Mouse (Mus musculus) erythroid progenitor cell, adult 5-6 weeks (primary cell): ENCODE results near the gene Wdr48. TPM values are rescaled to one million over a fixed set of nuclear protein-coding genes. Genes with fewer than 3 reads are reported as not detected.

Experiments
- ATAC-seq: replicated peaks from 2 replicates; pipeline ENCODE4 v1.8.0; 2016; ENCODE audit warnings: moderate number of reproducible peaks, mild to moderate bottlenecking, moderate TSS enrichment, inconsistent platforms; ENCODE audit not compliant: poor library complexity, low FRiP score, severe bottlenecking
- total RNA-seq, 2 experiments: library from RNA; stranded (forward) in 1 of 2; stranded (reverse) in 1 of 2; fragments of 150-400 nt in 1 of 2; fragments of 186-747, 209-891 nt in 1 of 2; gene quantifications; 2 replicates each; pipeline versions ENCODE4 v1.2.3 to v1.2.4; 2015 to 2017; ENCODE audit warnings: low replicate concordance in 2 of 2

Wdr48 gene
- total RNA-seq, 2 experiments from 2014 or later = 52.4 to 63.9 TPM

GRCm38 (mm10) chr9:119919858-119920257, 25.2 kb downstream of the Wdr48 start:
- ATAC-seq = no peak

DNA sequence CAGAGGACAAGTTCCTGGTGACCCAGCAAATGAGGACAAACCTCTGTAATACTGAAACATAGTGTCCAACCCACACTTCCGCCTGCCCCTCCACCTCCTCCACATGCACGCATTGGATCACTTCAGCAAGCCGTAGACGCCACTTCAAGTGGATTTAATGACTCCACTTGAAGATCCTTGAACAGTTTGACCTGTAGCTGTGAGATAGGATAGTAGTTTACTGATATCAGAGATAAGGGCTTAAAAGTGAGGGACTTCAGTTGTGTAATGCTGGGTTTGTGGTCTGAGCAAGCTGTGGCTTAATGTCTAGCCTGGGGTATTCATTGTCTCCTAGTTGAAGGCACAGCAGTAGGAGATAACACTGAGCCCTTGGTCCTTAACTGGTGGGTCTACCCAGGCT, 28.8 kb downstream of the Wdr48 start:
- no peak for ATAC-seq

DNA sequence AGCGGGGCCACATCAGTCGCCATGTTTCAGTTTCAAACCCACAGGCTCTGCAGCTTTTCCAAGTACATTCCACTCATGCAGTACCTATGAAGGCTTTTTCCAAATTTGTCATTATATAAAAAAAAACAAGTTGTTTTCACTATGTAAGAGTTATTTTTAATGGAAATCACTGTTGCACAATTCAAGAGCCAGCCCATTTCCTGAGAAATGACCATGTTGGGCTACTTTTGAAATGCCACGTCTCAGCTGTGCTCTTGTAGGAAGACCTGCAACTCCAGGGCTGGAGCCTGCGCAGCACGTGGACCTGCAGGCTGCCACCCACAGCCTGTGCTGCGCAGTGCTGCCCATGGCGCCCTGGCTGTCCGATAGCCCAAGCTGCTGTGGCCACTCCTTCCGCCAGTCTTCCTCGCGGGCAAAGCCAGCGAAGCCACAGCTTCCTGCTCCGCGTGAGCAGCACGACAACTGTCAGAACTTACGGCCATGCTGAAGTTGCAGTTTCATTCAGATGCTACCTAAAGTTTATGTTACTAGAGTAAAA, 30.5 kb downstream of the Wdr48 start:
- ATAC-seq = no peak

GRCm38 (mm10) chr9:119925729-119926128, 31.1 kb downstream of the Wdr48 start:
- no peak for ATAC-seq

DNA sequence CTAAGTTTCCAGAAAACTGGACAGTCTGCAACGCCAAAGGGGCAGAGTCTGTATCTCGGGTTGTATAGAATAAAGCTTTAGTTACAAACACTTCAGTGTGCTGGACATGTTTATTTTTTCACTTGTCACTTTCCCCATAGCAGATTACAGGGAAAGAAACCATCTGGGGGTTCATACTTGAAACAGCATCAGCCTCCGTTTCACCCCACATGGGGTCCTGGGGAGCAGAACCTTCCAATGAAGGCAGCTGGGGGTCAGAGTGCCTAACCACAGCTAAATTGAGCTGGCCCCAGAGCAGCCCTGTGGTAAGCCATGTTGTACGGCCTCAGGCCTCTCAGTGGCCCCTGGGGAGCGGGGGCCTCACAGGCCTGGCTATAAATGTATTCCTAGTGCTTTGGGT, 31.8 kb downstream of the Wdr48 start:
- no peak for ATAC-seq

DNA sequence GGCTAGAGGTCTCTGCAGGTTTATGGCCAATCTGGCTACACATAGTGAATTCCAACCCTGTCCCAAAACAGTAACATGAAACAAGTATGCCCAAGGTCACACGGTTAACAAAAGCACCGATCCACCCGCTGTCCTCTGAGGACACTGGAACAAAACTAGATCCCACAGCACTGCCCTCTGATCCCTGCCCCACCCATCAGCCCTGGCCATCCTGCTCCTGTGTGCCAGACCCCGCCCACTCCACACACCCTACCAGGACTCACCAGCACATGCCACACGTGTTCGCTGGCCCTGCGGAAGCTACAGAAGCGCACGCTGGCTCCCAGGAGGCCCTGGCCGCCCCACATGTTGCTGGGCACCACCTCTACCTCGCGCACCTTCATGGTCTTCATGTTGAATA, 37.7 kb downstream of the Wdr48 start:
- ATAC-seq = no peak

GRCm38 (mm10) chr9:119933675-119934074, 39.0 kb downstream of the Wdr48 start:
- ATAC-seq = no peak

DNA sequence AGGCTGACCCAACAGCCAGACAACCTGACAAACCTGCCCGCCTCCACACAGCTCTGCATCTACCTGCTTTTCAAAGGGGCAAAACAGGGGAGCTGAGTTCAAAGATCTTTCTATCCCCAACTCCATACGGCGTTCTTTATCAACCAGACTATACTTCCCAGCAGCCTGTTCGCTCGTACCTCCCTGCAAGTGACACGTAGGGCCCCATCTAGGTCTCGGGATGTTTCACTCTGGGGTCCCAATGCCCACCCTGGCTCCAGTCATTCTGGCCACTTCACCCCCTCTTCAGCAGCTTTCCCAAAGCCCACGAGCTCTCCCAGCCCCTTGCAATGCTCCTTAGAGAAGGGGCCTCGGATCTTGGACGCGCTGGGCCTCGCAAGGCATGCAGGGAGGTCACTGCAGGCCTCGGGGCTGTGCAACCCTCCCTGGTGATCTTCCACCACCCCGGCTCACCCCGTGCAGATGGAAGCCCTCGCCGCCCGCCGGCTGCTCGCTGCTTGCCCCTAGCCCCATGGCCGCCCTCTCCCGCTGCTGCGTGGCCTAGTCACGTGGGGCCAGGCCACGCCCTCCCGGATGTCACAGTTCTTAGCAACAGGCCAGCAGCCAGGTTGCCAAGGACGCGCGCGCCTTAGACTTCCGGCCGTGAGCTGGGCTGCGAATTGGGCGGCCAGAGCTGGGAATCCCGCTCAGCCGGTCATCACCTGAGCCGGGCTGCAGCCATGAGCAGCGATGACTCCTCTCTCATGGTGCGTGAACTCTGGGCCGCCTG, 42.5 kb downstream of the Wdr48 start, which contains the start of the genes Gorasp1 and Ttc21a:
TSS of gene Gorasp1 (minus strand) at position 561 of the 769 bp plus-strand sequence.
TSS of gene Ttc21a (plus strand) at position 602 of the 769 bp plus-strand sequence.
- peak; percentile 92 for ATAC-seq

GRCm38 (mm10) chr9:119938496-119938895, 43.8 kb downstream of the Wdr48 start:
- ATAC-seq = no peak

GRCm38 (mm10) chr9:119939646-119940045, 45.0 kb downstream of the Wdr48 start:
- ATAC-seq = no peak

DNA sequence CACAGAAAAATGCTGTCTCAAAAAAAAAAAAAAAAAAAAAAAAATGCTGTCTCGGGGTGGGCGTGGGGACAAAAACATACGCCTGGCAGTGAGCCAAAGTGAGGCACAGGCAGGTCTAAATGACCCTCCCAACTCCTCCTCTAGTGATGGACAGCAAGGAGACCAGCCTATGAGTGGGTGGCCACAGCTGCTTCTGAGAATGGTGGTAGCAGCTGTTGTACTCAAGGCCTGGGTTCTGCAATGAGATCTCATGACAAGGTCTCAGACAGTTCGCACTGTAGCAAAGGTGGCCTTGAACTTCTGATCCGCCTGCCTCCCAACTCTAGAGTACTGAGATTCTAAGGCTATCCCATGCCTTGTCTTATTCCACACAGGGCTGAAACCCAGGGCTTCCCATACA, 46.7 kb downstream of the Wdr48 start:
- ATAC-seq = no peak

DNA sequence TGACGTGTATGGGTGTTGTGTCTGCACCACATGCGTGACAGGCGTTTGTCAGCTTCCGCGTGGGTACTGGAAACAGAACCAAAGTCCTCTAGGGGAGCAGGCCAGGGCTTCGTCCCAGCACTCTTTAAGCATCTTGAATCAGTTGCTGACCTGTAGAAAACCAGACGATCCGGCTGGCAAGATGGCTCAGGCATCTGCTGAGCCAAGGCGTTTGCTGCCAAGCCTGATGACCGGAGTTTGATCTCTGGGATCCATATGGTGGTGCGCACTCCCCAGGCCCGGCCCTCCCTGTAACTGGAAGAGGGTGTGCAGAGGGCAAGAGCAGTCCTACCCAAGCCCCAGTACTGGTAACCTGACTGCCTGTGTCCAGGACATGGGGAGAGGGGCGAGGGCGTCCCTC, 47.2 kb downstream of the Wdr48 start:
- ATAC-seq = no peak

GRCm38 (mm10) chr9:119943326-119943725, 48.6 kb downstream of the Wdr48 start:
- no peak for ATAC-seq

- no peak for ATAC-seq
Observed at GRCm38 (mm10) chr9:119945173-119945900, 50.7 kb downstream of the Wdr48 start.

- no peak for ATAC-seq
Observed at GRCm38 (mm10) chr9:119948804-119949203, 54.1 kb downstream of the Wdr48 start.

DNA sequence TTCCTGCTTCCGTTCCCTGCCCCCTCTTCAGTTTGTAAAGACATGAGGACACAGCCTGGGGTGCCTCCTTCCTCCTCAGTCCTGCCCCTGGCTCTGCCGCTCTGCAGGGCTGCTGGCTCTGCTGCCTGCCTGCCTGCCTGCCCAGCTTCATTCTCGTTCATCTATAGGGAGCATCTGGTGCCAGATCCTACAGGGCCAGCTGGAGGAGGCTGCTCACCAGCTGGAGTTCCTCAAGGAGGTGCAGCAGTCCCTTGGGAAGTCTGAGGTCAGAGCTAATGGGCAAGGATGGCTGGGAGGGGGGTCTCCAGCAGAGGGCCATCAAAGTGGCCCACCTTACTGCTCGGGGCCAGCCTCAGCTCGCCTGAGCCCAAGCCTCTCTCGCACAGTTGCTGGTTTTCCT, 55.8 kb downstream of the Wdr48 start:
- ATAC-seq = no peak

DNA sequence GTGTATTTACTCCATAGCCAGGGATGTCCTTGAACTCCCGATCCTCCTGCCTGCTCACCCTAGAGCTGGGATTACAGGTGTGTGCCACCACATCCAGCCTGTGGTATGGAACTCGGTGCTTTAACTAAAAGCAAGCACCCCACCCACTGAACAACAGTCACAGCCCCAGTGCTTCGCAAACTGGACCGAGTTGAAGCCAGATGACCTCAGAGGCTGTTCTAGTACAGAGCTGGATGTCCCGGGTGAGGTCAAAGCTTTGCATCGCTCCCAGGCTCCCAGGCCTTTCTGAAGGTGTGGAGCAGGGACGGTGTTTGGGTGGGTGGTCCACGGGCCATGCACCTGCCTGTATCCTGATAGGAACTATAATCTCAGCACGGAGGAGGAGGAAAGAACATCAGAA, 56.7 kb downstream of the Wdr48 start:
- ATAC-seq = no peak

GRCm38 (mm10) chr9:119958835-119959234, 64.2 kb downstream of the Wdr48 start:
- ATAC-seq = no peak

DNA sequence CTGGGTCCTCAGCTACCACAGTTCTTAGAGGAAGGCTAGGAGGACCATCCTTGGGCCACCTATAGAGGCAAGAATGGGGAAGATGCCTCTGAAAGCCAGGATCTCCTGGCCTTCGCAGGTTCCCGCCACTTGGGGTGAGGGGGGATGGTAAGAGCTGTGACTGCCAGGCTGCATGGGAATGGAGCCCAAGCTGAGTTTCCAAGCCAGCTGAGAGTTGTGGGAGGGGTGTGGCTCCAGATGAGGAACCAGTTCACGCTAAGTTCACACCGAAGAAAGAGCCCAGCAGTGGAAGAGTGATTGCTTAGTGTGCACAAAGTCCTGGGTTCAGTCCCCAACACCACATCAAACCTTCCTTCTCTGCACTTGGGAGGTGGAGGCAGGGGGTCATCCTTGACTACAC, 67.5 kb downstream of the Wdr48 start:
- no peak for ATAC-seq

GRCm38 (mm10) chr9:119962987-119963667, 68.4 kb downstream of the Wdr48 start:
- ATAC-seq = no peak
